Mouse (Mus musculus) adrenal gland, adult 18-20 months (tissue): Measurements from ENCODE around the gene Cav1. TPM values are rescaled to one million over a fixed set of nuclear protein-coding genes. Genes with fewer than 3 reads are reported as not detected.

Source experiments
- DNase-seq, 2 experiments: peaks; one replicate each; pipeline ENCODE4 v3.0.0; 2021 to 2022; ENCODE audit warnings: low spot score in 2 of 2
- total RNA-seq, 2 experiments: library from RNA; stranded (reverse); gene quantifications; 1 replicate in 1 of 2; 2 replicates in 1 of 2; pipeline ENCODE4 v1.2.3; 2021

The Cav1 gene
- total RNA-seq, 2 experiments from 2014 or later, result 113 to 427 TPM

DNA sequence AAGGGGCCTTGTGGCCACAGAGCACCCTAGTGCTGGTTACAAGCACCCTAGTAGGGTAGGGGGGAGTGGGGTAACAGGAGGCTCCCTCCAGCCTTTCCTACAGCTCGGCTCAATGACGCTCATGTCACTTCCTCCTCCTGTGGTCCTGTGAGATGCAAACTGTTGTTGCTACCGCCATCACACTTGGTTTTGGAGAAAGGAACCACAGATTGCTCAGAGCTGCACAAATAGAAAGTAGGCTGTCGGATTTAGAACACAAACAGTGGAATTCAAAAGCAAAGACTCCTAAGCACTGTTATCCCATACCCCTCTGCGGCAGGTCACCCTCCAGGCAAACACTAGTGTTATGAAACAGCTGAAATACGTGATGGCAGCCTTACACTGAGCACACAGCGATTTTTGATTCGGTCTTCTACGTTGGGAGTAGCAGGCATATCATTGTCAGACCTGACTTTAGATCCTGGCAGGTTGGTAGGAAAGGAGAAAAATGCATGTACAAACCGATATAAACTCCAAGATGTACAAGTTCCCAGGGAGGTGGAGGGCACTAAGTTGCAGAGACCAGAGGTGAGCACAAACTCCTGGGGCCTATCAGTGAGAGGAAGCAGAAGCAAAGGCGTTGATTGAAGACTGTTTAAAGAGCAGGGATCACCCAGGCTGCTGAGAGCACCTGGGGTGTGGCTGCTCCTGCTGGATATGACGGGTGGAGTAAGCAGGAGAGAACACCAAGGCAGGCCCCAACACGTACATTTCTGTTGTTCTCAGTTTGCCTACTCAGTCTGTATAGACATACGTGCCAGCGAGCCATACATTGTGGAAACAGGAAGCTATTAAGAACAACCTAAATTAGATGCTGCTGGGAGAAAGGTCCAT lies 10.4 kb downstream of the Cav1 start:
- no peak for DNase-seq

DNA sequence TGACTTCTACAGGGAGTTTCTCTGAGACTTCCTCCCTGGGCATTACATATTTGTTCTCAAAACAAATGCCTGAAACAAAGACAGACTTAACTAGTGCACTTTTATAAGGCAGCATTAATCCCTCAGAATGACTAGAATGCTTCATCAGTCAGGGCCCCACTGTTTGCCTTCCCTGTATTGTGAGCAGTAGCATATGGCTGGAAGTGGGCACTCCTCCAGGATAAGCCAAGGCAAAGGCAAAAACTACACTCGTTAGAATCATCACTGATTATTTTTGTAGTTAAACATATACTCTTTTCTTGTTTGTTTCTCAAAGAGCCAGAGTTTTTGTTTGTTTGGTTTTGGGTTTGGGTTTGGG lies 11.0 kb downstream of the Cav1 start:
- no peak for DNase-seq

DNA sequence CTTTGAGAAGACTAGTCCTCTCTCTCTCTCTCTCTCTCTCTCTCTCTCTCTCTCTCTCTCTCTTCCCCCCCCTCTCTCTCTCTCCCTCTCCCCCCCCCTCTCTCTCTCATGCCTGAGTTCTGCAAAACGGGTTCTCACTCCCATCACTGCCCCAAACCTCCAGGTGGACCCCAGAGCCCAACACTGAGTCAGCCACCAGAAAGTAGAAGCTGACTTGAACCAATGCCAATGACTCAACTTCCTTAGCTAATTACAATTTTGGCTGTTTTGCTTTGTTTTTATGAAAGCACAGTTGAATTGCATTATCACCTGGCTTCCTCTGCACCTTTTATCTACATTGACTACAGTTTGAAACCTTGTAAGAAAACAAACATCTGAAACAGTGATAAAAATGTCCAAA lies 11.8 kb downstream of the Cav1 start:
- no peak for DNase-seq

DNA sequence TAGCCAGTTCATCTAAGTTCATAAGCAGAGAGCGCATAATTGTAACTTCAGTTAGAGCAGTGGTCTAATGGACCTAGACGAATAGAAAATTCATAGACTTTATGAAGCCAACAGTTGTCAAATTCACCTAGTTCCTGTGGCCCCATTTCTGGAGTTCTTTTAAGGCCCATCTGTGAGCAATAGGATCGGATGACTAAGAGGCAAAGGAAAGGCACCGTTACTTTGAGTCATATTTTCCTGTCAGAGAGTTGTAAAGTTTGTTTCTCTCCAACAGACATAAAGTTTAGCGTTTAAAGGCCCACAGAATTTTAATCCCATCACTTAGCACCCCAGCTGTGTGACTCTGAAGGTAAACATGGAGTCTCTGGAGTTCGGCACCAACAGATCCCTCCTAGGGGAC lies 15.8 kb downstream of the Cav1 start:
- DNase-seq, result no peak

- no peak for DNase-seq
These were observed 21.1 kb downstream of the Cav1 start for GRCm38 (mm10) chr6:17327216-17327615.

DNA sequence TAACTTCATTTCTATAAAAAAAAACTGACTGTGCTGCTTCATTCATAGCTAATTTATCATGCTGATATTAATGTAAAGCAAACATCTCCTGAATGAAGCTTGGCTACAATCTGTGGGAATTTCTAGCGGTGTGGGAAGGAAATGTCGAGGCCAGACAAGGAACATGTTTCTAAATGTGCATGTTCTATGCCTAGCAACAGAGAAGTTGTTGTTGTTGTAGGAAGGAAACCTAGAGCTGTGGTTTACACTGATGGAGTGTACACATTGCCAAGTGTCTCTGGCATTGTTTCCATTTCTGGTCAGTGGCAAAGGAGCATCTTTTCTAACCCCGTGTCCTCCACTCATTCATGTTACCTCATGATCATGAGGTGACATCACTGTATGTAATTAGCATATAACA lies 23.7 kb downstream of the Cav1 start:
- no peak for DNase-seq

DNA sequence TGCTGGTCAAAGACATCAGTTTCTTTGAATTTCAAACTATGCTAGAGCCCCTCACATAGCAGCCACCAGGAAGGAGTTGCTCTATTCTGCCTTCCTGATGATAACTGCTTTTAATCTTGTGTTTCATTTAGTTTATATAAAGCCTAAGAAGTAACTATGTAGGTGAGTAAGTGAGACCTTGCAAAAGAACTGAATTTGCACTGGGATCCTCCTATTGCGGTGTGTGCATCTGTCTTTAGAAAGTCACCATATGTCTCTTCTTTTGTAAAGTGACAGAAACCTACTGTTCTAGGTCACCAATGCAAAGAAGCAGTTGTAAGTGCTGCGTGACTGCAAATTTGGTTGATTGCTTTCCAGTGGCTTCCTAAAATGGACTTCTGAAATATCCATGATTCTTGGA lies 31.6 kb downstream of the Cav1 start:
- DNase-seq, result no peak

- DNase-seq, result no peak
These were observed 34.3 kb downstream of the Cav1 start for GRCm38 (mm10) chr6:17340406-17340805.

- no peak for DNase-seq
These were observed 41.9 kb downstream of the Cav1 start for GRCm38 (mm10) chr6:17348011-17348410.

- no peak for DNase-seq
These were observed 44.7 kb downstream of the Cav1 start for GRCm38 (mm10) chr6:17350803-17351202.

- DNase-seq, result peak in 1 of 2 experiments; percentile 12
These were observed 53.0 kb downstream of the Cav1 start for GRCm38 (mm10) chr6:17358896-17359690.

DNA sequence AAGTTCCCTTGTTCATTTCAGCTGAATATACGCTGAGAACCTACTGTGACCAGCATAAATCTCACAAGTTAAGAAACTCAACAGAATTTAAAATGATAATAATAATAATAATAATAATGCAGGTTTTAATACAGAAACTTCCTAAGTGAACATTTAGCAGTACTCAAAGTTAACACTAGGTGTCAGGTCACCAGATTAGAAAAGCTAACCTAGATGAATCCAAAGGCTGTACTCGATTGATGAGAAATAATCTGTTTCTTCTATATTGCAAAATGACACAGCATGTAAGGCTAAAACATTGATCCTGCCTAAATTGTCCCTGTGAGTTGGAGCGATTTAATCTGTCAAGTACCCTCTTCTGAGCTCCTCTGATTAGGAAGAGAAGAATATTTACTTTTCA lies 56.6 kb downstream of the Cav1 start:
- DNase-seq, result no peak

- no peak for DNase-seq
These were observed 57.5 kb downstream of the Cav1 start for GRCm38 (mm10) chr6:17363446-17364179.

DNA sequence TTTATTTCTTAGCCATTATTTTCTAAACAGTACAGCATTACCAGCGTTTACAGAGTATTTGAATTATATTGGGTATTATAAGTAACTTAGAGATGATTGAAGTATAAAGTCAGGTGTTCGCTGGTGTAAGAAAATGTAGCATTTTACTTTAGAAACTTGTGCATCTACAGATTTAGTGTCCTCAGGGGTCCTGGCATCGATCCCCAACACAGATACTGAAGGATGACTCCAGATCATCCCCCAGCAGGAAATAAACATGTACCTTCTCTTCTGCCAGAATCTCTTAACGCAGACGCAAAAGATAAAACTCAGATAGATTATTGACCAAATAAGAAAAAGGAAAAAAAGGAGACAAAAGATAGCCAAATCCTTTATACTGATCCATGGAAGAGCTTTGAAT lies 68.2 kb downstream of the Cav1 start:
- no peak for DNase-seq

DNA sequence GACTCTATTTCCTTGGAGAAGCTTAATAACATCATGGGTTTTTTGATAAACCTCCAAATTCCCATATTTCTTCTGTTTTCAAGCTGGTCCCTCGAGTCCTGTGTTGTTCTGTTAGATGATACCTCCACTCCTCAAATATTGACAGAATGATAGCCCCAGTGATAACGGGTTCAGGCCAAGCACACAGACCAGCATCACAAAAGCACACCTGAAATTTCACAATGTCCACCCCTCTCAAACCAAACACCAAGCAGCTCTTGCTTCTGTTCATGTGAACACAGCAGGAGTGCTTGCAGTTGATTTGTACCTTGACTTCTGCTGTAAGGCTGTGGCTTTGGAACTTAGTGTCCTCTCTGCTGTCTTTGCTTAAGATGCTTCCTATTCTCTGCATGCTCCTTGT lies 71.2 kb downstream of the Cav1 start:
- DNase-seq, result no peak

DNA sequence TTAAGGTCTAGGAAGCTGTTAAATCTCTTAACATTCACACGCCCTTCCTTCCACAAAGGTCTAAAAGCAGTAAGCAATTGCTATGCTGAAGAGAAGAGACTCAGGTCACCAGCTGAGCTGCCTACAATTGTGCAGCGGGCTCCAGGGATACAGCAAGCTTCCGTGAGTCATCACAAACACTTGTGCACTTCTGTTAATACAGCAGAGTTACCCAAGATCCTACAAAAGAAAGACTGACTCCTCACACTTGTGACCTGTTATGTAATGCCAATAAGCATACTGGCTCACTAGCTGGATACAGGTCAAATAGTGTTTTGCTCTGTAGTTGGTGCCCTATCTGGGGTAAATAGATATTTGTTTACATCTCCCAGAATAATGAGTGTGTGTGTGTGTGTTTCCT lies 74.0 kb downstream of the Cav1 start:
- no peak for DNase-seq

- no peak for DNase-seq
These were observed 75.6 kb downstream of the Cav1 start for GRCm38 (mm10) chr6:17381690-17382089.

DNA sequence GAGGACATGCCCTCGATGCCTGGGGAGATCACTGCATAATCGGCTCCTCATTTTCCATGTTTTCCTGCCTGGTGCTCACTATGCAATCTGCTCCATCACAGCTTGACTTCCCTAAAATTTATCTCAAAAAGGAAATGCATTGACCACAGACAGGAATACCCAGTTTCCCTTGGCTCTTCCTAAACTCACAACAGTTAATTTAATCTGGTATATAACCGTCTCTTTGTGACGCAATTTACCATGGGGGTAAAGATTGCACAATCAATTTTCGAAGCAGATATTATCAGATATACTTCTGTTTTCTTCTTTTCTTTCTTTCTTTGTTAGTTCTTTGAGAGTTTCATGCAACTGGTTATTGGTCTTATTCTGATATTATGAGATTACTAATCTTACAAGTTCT lies 79.4 kb downstream of the Cav1 start:
- DNase-seq, result no peak

GRCm38 (mm10) chr6:17387991-17388710 lies 82.0 kb downstream of the Cav1 start:
- DNase-seq, result no peak
